Mouse (Mus musculus) spleen, adult 2 months (tissue): ENCODE data around the gene Musk.

Experiments used
- CTCF ChIP-seq: fragments of 200-500 bp; IDR thresholded peaks from 2 replicates; pipeline ENCODE4 v1.5.1; 2011; ENCODE audit warnings: mild to moderate bottlenecking, inconsistent platforms; ENCODE audit not compliant: insufficient read depth, insufficient read length, insufficient replicate concordance; ENCODE audit errors: extremely low read depth
- POLR2A ChIP-seq: fragments of 200-500 bp; IDR thresholded peaks from 2 replicates; pipeline ENCODE4 v1.6.1; 2011; ENCODE audit warnings: low read depth, low read length, inconsistent platforms

- TF ChIP-seq CTCF: no peak
- TF ChIP-seq POLR2A: no peak
Observed at GRCm38 (mm10) chr4:58240416-58240815, 45.3 kb upstream of the Musk start.
